Mouse (Mus musculus): Measurements from ENCODE around the gene Cfap61. TPM values are rescaled to one million over a fixed set of nuclear protein-coding genes. Genes with fewer than 3 reads are reported as not detected.

The Cfap61 gene
- polyA plus RNA-seq, 1 experiment from 2014 or later: 2.7 TPM

DNA sequence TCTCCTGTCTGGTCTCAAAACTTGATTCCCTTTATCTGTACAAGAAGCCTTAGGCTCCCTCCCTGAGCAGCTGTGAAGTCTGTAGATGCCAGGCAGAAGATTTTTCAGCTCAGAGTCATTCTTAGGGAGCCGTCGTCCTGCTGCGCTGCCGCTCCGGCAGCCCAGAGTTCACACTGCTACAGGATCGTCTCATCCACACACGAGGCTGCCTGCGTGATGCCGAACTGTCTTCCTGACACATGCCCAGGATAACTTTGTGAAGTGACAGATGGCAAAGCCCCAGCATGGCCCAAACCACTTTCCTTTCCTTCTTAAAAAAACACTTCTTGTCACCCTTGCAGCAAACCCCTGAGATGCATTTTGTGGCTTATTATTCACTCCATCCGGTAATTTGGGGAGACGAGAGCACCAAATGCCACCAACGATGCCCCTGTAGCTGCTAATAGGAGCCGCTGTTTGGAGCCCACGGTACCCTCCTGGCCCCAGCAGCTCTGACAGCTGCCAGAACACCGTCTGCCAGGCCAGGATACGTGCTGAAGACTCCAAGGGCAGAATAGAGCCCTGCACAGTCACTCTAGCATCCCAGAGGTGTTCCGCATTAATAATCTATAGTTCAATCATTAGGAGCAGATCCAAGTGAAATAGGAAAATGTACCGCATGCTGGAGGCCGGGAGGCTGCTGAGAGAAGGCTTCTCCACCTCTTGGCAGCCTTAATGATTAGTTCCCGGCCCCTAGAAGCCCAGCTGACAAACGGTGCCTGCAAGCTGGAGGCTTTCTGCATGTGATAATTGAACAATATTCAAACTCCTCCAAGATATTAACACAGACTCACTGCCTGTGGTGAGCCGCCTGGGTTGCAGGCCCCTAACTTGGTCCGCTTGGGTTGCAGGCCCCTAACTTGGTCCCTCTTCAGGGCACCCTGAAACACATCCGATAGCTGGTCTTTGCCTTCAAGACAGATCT is 249.5 kb downstream of the Cfap61 start:
- Histone ChIP-seq H3K36me3 (no peaks in the 10 kb centered on the region), H3K27me3 (replicated peaks) (no peaks in the 10 kb centered on the region), H3K27ac (replicated peaks) (no peak overlapping the region), H3K4me3 (replicated peaks) (no peak overlapping the region), H3K9me3 (replicated peaks) (no peaks in the 10 kb centered on the region), H3K4me1 (0 out of 2 replicates have a peak, but pooled peaks cover 3% of the 10 kb centered on the region), H3K4me2 (no peak overlapping the region), H3K9ac (replicated peaks) (no peak overlapping the region)
- no peak for ATAC-seq (ENCODE audit: low FRiP score)
- 61% methylated on average over 24 of the region's 24 CpGs for WGBS

DNA sequence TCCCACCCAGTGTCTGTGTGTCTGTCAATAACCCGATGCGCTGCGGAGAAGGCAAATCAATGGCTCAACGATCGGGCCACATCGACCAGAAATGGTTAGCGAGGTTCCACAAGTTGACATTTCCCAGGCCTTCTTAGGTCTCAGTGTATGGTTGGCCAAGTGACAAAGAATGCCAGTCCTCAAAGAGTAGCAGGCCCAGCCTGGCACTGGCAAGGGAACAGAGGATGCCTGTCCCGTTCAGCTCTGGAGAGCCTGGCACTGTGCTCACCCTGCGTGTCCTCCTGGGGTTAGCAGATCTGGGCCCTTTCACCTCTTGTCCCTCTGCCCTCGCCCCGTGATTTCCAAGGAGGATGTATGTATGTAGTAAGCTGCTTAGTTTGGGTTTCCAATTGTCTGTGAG is 261.5 kb downstream of the Cfap61 start:
- no peak overlapping the region for H3K27ac ChIP-seq (replicated peaks)
- no peak overlapping the region for H3K4me3 ChIP-seq (replicated peaks)
- H3K9me3 ChIP-seq (replicated peaks): no peaks in the 10 kb centered on the region
- 92% methylated on average over 11 of the region's 11 CpGs for WGBS
- no peak for ATAC-seq (ENCODE audit: low FRiP score)
- no peaks in the 10 kb centered on the region for H3K36me3 ChIP-seq
- H3K4me1 ChIP-seq: no peaks in the 10 kb centered on the region
- no peaks in the 10 kb centered on the region for H3K27me3 ChIP-seq (replicated peaks)
- H3K4me2 ChIP-seq: no peak overlapping the region
- H3K9ac ChIP-seq (replicated peaks): no peak overlapping the region

- Histone ChIP-seq H3K36me3 (no peaks in the 10 kb centered on the region), H3K9me3 (replicated peaks) (no peaks in the 10 kb centered on the region), H3K27ac (replicated peaks) (no peak overlapping the region), H3K4me1 (no peaks in the 10 kb centered on the region), H3K4me3 (replicated peaks) (no peak overlapping the region), H3K4me2 (no peak overlapping the region), H3K9ac (replicated peaks) (no peak overlapping the region), H3K27me3 (replicated peaks) (no peaks in the 10 kb centered on the region)
- WGBS: 83% methylated on average over 7 of the region's 7 CpGs
- ATAC-seq (ENCODE audit: low FRiP score): no peak
These were observed 263.4 kb downstream of the Cfap61 start for GRCm38 (mm10) chr2:146197947-146198346.

DNA sequence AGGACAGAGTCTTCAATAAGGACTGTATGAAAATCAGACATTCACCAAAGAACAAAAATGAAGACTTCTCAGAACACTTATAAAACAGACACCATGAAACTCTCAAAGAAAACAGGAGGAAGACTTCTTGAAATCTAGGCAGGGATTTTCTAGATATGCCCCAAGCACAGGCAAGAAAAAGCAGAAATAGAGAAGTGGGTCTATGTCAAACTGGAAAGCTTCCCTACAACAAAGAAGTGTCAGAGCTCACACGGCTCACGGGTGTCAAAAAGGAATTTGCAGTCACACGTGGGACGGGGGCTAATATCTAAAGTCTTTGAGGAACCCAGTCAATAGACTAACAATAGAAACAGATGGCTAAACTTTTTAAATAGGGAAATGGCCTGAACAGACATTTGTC is 276.4 kb downstream of the Cfap61 start:
- 30% methylated on average over 4 of the region's 4 CpGs for WGBS
- H3K4me1 ChIP-seq: 0 out of 2 replicates have a peak, but pooled peaks cover 2% of the 10 kb centered on the region
- H3K4me3 ChIP-seq (replicated peaks): no peak overlapping the region
- ATAC-seq (ENCODE audit: low FRiP score): no peak
- peaks cover 3% of the 10 kb centered on the region for H3K27me3 ChIP-seq (replicated peaks)
- no peaks in the 10 kb centered on the region for H3K9me3 ChIP-seq (replicated peaks)
- H3K36me3 ChIP-seq: no peaks in the 10 kb centered on the region
- no peak overlapping the region for H3K9ac ChIP-seq (replicated peaks)
- H3K4me2 ChIP-seq: no peak overlapping the region
- H3K27ac ChIP-seq (replicated peaks): no peak overlapping the region

DNA sequence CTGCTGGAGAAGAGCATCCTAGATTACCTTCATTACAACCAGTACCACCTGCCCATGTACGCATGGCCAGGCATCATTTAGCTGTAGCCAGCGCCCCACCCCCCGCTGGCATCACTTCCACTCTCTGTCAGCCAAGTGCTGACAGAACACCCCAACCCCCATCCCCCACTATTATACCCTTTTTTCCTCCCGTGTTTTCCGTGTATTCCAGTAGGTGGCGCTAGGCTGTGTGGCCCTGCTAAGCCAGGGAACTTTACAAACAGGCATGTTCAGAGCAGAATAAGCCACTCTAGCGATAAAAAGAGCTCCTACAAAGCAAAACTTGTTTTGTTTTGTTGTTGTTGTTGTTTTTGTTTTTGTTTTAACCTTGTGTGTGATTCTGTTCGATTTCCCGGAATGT is 280.1 kb downstream of the Cfap61 start:
- H3K27ac ChIP-seq (replicated peaks): no peak overlapping the region
- H3K4me1 ChIP-seq: peaks cover 23% of the 10 kb centered on the region
- H3K4me2 ChIP-seq: no peak overlapping the region
- no peak overlapping the region for H3K9ac ChIP-seq (replicated peaks)
- 3% methylated on average over 9 of the region's 9 CpGs for whole genome bisulfite sequencing
- peak; percentile 45; the same call in 1 of the 2 replicates for ATAC-seq (ENCODE audit: low FRiP score)
- H3K4me3 ChIP-seq (replicated peaks): no peak overlapping the region
- H3K9me3 ChIP-seq (replicated peaks): no peaks in the 10 kb centered on the region
- H3K36me3 ChIP-seq: no peaks in the 10 kb centered on the region
- H3K27me3 ChIP-seq (replicated peaks): peaks cover 22% of the 10 kb centered on the region

DNA sequence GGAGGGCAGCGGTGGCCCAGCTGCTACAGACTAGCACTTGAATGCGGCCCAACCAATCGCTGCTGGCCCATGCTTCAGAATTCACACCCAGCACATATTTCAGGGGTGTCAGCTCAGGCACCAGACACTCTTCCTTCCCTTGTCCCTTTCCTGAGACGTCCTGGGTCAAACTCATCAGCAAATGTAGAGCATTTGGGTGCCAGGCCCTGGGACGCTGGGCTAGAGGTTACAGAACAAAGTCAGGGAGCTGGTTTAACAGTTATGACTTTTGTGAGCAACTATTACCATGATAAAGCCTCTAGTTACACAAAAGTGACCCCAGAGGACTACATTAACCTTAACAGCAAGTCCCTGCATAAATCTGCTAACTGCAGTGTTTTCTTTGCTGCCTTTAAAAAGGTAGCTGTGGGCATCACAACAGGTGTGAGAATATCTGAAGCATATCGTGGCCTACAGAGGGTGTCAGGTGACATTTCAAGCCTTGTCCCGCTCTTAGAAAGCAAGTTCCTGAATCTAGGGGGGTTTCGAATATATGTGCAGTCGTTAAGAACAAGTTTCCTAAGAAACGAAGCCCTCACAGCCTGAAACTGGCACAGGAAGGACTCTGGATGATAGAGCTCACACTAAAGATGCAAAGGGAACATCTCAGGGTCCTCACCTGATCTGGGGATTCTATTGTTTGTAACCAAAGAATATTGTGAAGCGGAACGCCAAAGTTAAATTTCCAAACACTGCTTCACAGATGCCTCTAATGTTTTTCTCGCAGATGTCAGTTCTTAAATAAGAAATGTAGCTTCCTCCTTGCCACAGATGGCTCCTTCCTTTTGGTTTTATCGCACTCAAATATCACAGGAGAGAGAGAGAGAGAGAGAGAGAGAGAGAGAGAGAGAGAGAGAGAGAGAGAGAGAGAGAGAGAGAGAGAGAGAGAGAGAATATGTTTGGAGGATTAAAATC is 281.8 kb downstream of the Cfap61 start:
- Histone ChIP-seq H3K4me3 (replicated peaks) (no peak overlapping the region), H3K27me3 (replicated peaks) (peaks cover 27% of the 10 kb centered on the region), H3K4me1 (peaks cover 31% of the 10 kb centered on the region), H3K9me3 (replicated peaks) (no peaks in the 10 kb centered on the region), H3K9ac (replicated peaks) (no peak overlapping the region), H3K36me3 (no peaks in the 10 kb centered on the region), H3K27ac (replicated peaks) (no peak overlapping the region), H3K4me2 (no peak overlapping the region)
- ATAC-seq (ENCODE audit: low FRiP score): no peak
- 12% methylated on average over 14 of the region's 14 CpGs for WGBS

- H3K36me3 ChIP-seq: no peaks in the 10 kb centered on the region
- H3K4me1 ChIP-seq: peaks cover 41% of the 10 kb centered on the region
- ATAC-seq (ENCODE audit: low FRiP score): no peak
- H3K9ac ChIP-seq (replicated peaks): no peak overlapping the region
- H3K27me3 ChIP-seq (replicated peaks): peaks cover 27% of the 10 kb centered on the region
- WGBS: 2% methylated on average over 16 of the region's 16 CpGs
- no peaks in the 10 kb centered on the region for H3K9me3 ChIP-seq (replicated peaks)
- H3K27ac ChIP-seq (replicated peaks): no peak overlapping the region
- no peak overlapping the region for H3K4me3 ChIP-seq (replicated peaks)
- H3K4me2 ChIP-seq: peak overlapping the region; percentile 58
These were observed 282.8 kb downstream of the Cfap61 start for GRCm38 (mm10) chr2:146217227-146217980.

DNA sequence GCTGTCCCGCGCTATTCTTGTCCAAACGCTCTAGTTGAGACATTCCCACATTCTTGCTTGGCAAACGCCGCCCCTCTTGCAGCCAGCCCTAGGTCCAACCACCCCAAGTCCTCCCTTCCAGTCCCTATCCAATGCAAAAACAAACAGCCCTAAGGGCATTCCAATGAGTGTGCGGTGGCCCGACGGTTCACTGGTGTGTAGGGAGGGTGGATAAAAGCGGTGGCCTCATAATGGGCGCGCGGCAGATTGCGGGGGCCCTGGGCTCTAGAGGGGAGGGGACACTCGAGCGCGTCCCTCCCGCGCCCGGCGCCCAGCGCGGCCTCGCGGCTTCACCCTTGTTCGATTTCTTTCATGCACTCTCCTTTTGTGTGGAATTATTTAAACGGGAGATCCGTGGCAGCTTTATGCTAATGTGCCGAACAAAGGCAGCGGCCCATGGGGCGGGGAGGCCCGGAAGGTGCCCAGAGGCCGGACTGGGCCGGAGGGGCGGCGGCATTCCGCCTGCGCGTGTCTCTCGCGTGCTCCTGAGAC is 283.6 kb downstream of the Cfap61 start:
- Histone ChIP-seq H3K4me1 (peaks cover 47% of the 10 kb centered on the region), H3K9me3 (replicated peaks) (no peaks in the 10 kb centered on the region), H3K9ac (replicated peaks) (peak overlapping the region; percentile 28; the same call in 1 of the 2 replicates), H3K36me3 (no peaks in the 10 kb centered on the region), H3K4me3 (replicated peaks) (peak overlapping the region; percentile 30), H3K27ac (replicated peaks) (no peak overlapping the region), H3K27me3 (replicated peaks) (peaks cover 33% of the 10 kb centered on the region), H3K4me2 (peak overlapping the region; percentile 58)
- ATAC-seq (ENCODE audit: low FRiP score): no peak
- 1% methylated on average over 40 of the region's 40 CpGs for WGBS

GRCm38 (mm10) chr2:146218881-146219535 is 284.4 kb downstream of the Cfap61 start:
- Histone ChIP-seq H3K27me3 (replicated peaks) (peaks cover 39% of the 10 kb centered on the region), H3K27ac (replicated peaks) (no peak overlapping the region), H3K9ac (replicated peaks) (no peak overlapping the region), H3K4me1 (peaks cover 55% of the 10 kb centered on the region), H3K9me3 (replicated peaks) (no peaks in the 10 kb centered on the region), H3K4me2 (peak overlapping the region; percentile 58), H3K36me3 (no peaks in the 10 kb centered on the region), H3K4me3 (replicated peaks) (no peak overlapping the region)
- WGBS: 4% methylated on average over 19 of the region's 19 CpGs
- ATAC-seq (ENCODE audit: low FRiP score): no peak

DNA sequence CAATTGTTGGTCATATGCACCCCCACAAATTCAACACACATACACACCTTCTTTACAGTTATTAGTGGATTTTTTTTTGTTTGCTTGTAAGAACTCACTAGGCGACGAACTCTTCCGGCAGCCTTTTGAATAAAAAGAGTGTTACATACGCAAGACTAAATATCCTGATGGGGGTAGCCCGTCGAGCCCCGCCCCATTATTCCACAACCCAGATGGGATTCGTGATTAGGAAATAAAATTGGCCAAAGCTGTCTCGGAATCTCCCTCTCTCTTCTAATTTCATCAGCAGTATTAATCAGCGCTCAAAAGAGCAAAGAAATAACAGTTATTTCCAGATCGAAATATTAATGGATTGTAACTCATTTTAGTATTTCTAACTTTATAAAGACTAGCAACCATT is 285.2 kb downstream of the Cfap61 start:
- H3K36me3 ChIP-seq: no peaks in the 10 kb centered on the region
- H3K27me3 ChIP-seq (replicated peaks): peaks cover 42% of the 10 kb centered on the region
- H3K4me1 ChIP-seq: peaks cover 57% of the 10 kb centered on the region
- H3K9ac ChIP-seq (replicated peaks): no peak overlapping the region
- no peak overlapping the region for H3K4me2 ChIP-seq
- ATAC-seq (ENCODE audit: low FRiP score): no peak
- H3K9me3 ChIP-seq (replicated peaks): no peaks in the 10 kb centered on the region
- H3K27ac ChIP-seq (replicated peaks): no peak overlapping the region
- H3K4me3 ChIP-seq (replicated peaks): no peak overlapping the region
- WGBS: 10% methylated on average over 11 of the region's 11 CpGs
